Mouse (Mus musculus) hindbrain, embryonic 10.5 days (tissue): ENCODE data around the gene Agpat2. TPM values are rescaled to one million over a fixed set of nuclear protein-coding genes. Genes with fewer than 3 reads are reported as not detected.
A peak's percentile ranks its signal among the peaks of the same experiment; 100 is the strongest.

Experiments
- DNase-seq: peaks from one replicate; pipeline ENCODE4 v3.0.0-alpha.2; 2017; ENCODE audit warnings: low spot score
- H3K27ac ChIP-seq: fragments of 300-500 bp; sonication (generic); 2 replicates; pipeline ENCODE4 v1.5.1; 2016; ENCODE audit warnings: mild to moderate bottlenecking, moderate library complexity
- H3K27me3 ChIP-seq: fragments of 300-500 bp; sonication (generic); 2 replicates; pipeline ENCODE4 v1.6.1; 2016; ENCODE audit warnings: mild to moderate bottlenecking; ENCODE audit not compliant: poor library complexity, insufficient read depth, severe bottlenecking
- H3K36me3 ChIP-seq: fragments of 300-500 bp; sonication (generic); 2 replicates; pipeline ENCODE4 v1.6.1; 2016; ENCODE audit warnings: mild to moderate bottlenecking, moderate library complexity
- H3K4me1 ChIP-seq: fragments of 300-500 bp; sonication (generic); replicated peaks from 2 replicates; pipeline ENCODE4 v1.6.1; 2016; ENCODE audit warnings: mild to moderate bottlenecking
- H3K4me3 ChIP-seq: fragments of 300-500 bp; sonication (generic); 2 replicates; pipeline ENCODE4 v1.5.1; 2016; ENCODE audit warnings: mild to moderate bottlenecking, moderate library complexity
- H3K9me3 ChIP-seq: fragments of 300-500 bp; sonication (generic); 2 replicates; pipeline ENCODE4 v1.6.1; 2016; ENCODE audit warnings: mild to moderate bottlenecking, moderate library complexity
- WGBS: fragments of 180-500 bp; shearing (Covaris S2); methylation state at CpG from one replicate; pipeline ENCODE4 v1.1.7; 2016; 5-methylcytosine and 5-hydroxymethylcytosine counted together
- polyA plus RNA-seq: library from polyadenylated mRNA; unstranded; fragments of >200 nt; fragmentation: Nextera tagmentation; extraction: Ambion mirVana; gene quantifications from 2 replicates; pipeline ENCODE4 v1.2.1, GENCODE M21; 2016

Agpat2 gene
- 12.3 and 13.5 TPM in 2 replicates for polyA plus RNA-seq

DNA sequence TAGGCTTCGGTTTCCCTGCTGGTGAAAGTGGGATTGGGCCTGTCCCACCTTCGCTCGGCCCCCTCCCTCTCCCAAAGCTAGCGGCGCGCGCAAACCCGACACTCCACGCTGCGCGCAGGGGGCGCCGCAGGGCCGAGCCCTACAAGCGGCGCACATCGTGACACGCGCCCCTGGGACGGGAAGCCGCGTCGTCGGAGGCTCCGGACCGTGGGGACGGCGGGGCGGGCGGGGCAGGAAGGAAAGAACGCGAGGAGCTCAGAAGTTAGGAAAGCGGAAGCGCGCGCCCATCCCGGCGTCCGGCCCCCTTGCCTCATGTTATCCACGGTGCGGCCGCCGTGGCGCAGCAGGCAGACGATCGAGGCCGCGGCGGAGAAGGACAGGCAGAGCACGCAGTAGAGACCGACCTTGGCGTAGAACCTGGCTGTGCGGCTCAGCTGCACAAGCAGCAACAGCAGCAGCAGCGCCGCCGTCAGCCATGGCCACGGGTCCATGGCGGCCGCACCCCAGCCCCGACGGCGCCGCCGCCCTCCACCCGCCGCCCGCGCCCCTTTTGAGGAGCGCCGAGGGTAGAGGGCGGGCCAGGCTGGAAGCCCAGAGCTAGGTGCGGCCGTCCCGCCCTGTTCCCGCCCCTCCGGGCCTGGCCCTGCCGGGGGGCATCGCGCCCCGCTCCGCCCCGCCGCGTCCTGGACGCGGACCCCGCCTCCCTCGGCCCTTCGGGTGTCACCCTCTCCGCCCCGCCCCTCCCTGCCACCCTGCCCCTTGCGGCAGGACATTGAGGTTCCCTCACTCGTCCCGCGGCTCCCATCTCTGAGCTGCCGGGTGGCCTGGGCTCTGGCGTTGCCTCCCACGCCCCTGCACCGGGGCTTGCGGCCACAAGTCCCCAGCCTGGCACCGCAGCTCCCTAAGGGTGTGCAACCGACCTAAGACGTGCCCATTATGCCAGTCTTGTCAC lies at the start of gene Agpat2:
Gene Agpat2, minus strand, starts transcription at position 698 of the 952 bp plus-strand sequence.
- Histone ChIP-seq H3K9me3 (no peaks in the 10 kb centered on the region), H3K27ac (peak within 1 kb of the TSS; percentile 86), H3K36me3 (no peaks in the 10 kb centered on the region), H3K27me3 (peaks cover 58% of the 10 kb centered on the region), H3K4me1 (peaks cover 30% of the 10 kb centered on the region), H3K4me3 (peak within 1 kb of the TSS; percentile 68)
- DNase-seq = peak; percentile 63
- WGBS = under 1% methylated on average over 103 of the region's 103 CpGs

DNA sequence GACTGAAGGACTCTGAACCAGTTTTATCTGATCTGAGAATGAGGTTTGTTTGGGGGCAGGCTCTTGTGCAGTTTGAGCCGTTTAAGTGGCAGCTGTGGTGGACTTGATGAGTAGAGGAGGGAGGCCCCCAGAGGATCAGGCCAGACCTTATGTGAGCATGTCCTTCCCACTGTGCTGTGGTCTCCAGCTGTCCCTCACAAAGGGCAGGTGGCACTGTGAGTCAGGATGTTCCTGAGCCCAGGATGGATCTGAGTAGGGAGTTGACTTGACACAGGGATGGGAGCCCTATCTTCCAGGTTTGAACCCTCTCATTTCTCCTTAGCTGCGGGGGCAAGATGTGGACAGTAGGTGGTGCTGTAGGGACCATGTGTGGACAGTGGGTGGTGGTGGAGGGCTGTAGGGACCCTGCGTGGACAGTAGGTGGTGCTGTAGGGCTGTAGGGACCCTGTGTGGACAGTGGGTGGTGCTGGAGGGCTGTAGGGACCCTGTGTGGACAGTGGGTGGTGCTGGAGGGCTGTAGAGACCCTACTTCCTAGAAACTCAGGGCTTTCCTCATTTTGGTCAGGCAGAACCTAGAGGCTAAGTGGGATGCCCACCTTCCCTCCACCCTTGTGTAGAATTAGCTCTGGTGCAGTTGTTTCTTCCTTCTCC lies 42.6 kb upstream of the Agpat2 start:
- 33% methylated on average over 3 of the region's 3 CpGs for WGBS
- Histone ChIP-seq H3K4me1 (peaks cover 2% of the 10 kb centered on the region; the same call in 1 of the 2 replicates), H3K36me3 (no peaks in the 10 kb centered on the region), H3K9me3 (no peaks in the 10 kb centered on the region), H3K27ac (no peak overlapping the region), H3K4me3 (peak overlapping the region; percentile 20; the same call in 1 of the 2 replicates), H3K27me3 (no peaks in the 10 kb centered on the region)
- DNase-seq = peak; percentile 91

DNA sequence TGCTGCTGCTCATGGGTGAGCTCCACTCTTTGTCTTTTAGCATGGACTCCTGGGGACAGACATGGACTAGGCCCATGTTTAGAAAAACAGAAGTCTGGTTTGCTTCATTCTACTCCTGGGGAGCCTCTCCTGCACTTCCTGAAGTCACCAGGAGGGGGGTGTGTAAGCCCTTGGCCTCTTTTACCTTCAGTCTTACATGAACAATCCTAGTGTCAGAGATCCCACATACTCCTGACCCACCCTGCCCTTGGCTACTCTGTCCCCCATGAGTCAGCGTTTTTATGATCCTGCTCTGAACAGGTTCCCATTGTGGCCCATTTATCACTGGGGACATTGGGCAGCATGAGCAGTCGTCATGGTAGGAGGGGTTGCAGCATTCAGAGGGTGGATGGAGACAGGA lies 39.7 kb upstream of the Agpat2 start:
- DNase-seq = peak; percentile 66
- 70% methylated on average over 2 of the region's 2 CpGs for WGBS
- no peak overlapping the region for H3K27ac ChIP-seq
- H3K27me3 ChIP-seq = no peaks in the 10 kb centered on the region
- peaks cover 13% of the 10 kb centered on the region for H3K4me1 ChIP-seq
- H3K4me3 ChIP-seq = no peak overlapping the region
- peaks cover 2% of the 10 kb centered on the region; the same call in 1 of the 2 replicates for H3K36me3 ChIP-seq
- H3K9me3 ChIP-seq = no peaks in the 10 kb centered on the region

DNA sequence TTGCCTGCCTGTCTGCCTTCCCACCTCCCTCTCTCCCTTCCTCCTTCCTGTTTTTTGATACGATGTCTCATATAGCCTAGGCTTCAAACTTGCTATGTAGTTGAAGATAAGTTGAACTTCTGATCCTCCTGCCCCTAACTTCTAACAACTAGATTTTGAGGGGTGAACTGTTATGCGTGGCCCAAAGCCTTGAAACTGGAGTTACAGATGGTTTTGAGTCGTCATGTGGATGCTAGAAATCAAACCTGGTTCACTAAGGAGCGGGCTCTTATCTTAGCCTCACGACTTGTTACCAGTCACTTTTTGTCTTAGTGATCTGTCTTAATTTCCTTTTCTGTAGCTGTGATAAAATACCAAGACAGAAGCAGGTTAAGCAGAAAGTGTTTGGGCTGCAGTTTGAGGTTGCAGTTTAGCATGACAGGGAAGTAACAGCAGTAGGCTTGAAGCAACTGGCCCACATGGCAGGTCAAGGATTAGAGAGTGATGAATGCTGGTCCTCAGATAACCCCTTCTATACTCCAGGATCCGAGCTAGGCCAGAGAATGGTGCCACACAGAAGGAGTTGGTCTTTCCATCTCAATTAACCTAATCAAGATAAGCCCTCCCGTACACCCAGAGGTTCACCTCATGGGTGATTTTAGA lies 36.9 kb upstream of the Agpat2 start:
- Histone ChIP-seq H3K27ac (no peak overlapping the region), H3K4me3 (0 out of 2 replicates have a peak overlapping the region, but pooled peaks have one; percentile 98), H3K9me3 (no peaks in the 10 kb centered on the region), H3K4me1 (peaks cover 31% of the 10 kb centered on the region), H3K36me3 (peaks cover 30% of the 10 kb centered on the region), H3K27me3 (no peaks in the 10 kb centered on the region)
- DNase-seq = no peak
- 86% methylated on average over 7 of the region's 7 CpGs for WGBS

DNA sequence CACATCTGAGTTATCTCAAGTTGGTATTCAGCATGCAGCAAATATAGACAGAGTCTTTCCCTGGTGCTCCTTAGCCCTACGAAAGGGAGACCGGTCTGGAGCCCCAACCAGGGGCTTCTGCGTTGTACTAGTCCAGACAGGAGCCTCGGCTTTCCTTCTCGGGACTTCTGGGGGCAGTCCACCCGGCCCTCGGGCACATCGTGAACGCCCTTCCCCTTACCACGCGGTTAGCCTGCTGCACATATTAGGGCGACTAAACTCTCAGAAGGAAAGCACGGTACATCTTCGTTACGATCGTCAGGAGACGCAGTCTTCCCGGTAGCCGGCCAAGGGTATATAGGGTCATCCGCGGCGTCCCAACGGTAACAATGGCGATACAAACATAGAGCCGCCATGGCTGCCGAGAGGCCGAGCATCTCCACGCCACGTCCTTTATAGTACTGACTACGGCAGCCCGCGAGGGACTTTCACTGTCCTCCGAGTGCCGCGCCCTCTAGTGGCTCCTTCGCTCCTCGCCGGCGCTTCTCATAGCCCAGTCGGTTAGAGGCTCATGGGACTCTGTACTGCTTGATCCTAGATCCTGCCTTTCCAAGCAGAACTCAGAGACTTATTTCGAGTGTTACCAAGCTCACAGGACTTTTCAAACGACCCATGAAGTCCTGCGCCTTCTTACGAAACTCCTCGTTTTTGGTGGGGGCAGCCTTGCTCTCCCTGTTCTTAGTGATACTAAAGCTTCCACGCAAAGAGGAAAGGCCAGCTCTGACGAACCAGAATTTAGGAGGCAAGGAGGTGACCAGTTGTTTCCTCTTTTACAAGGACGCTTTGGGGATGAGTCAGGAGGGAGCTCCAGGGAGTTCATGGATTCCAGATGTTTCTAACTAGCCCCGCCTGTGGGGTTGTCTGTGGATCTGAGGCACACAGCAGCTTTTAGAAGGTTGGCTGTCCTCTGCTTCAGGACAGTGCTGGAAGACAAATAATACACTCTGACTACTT lies 35.9 kb upstream of the Agpat2 start:
- Histone ChIP-seq H3K27ac (peak overlapping the region; percentile 99), H3K4me1 (peaks cover 35% of the 10 kb centered on the region), H3K36me3 (peaks cover 40% of the 10 kb centered on the region), H3K9me3 (no peaks in the 10 kb centered on the region), H3K4me3 (peak overlapping the region; percentile 98), H3K27me3 (no peaks in the 10 kb centered on the region)
- DNase-seq = peak; percentile 96
- WGBS = 5% methylated on average over 49 of the region's 49 CpGs

DNA sequence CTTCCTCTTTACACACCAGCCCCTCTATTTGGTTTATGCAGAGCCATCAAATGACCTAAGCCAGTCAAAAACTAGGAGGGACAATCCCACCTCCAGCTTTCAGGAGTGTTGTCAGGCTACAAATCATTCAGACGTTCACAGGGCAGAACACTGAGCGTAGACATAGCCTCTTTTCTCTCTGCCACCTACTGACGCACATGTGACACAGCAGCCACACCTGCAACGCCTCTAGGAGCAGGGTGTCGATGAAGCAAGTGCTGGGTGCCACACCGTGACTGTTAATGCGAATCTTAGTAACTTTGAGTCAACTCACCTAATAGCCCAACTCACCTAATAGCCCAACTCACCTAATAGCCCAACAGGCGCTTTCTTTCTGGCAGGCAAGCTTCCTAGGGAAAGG lies 34.9 kb upstream of the Agpat2 start:
- 17% methylated on average over 8 of the region's 8 CpGs for WGBS
- Histone ChIP-seq H3K27ac (peak overlapping the region; percentile 99), H3K4me1 (peaks cover 45% of the 10 kb centered on the region), H3K36me3 (peaks cover 50% of the 10 kb centered on the region), H3K4me3 (peak overlapping the region; percentile 98), H3K27me3 (no peaks in the 10 kb centered on the region), H3K9me3 (no peaks in the 10 kb centered on the region)
- peak; percentile 47 for DNase-seq

DNA sequence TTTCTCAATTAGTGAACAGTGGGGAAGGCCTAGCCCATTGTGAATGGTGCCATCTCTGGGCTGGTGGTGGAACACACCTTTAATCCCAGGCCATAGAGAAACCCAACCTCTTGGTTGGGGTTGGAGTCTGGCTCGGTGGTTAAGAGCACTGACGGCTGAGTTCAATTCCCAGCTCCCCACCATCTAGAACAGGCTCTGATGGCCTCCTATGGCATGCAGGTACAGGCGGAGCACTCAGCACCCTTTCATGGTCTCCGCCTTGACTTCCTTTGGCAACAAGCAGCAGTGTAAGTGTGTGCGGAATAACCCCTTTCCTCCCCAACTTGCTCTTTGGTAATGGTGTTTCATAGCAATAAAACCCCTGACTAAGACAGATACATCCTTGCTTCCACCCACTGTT lies 34.4 kb upstream of the Agpat2 start:
- Histone ChIP-seq H3K36me3 (peaks cover 55% of the 10 kb centered on the region), H3K4me1 (peaks cover 48% of the 10 kb centered on the region), H3K9me3 (no peaks in the 10 kb centered on the region), H3K27ac (0 out of 2 replicates have a peak overlapping the region, but pooled peaks have one; percentile 99), H3K4me3 (peak overlapping the region; percentile 98), H3K27me3 (no peaks in the 10 kb centered on the region)
- WGBS = 76% methylated on average over 5 of the region's 5 CpGs
- DNase-seq = no peak

DNA sequence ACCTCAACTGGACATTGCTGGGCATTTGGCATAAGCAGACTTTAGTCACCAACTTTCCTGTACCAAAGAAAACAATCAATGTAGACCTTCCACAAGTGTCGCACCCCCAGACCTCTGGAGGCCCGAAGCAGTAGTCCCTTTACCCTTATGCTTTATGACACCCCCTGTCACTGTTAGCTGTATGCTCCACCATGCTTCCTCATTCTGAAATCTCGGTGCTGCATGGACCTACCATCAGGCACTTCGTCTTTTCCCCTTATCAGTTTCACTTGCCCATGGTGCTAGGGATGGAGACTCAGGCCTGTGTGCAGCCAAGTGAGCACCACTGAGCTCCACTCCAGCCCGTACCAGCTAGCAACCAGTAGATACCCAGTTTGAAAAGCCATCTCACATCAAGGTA lies 33.8 kb upstream of the Agpat2 start:
- Histone ChIP-seq H3K27ac (peak overlapping the region; percentile 51; the same call in 1 of the 2 replicates), H3K9me3 (no peaks in the 10 kb centered on the region), H3K36me3 (peaks cover 60% of the 10 kb centered on the region), H3K27me3 (no peaks in the 10 kb centered on the region), H3K4me3 (peak overlapping the region; percentile 98), H3K4me1 (peaks cover 52% of the 10 kb centered on the region)
- no peak for DNase-seq
- 89% methylated on average over 5 of the region's 5 CpGs for WGBS

DNA sequence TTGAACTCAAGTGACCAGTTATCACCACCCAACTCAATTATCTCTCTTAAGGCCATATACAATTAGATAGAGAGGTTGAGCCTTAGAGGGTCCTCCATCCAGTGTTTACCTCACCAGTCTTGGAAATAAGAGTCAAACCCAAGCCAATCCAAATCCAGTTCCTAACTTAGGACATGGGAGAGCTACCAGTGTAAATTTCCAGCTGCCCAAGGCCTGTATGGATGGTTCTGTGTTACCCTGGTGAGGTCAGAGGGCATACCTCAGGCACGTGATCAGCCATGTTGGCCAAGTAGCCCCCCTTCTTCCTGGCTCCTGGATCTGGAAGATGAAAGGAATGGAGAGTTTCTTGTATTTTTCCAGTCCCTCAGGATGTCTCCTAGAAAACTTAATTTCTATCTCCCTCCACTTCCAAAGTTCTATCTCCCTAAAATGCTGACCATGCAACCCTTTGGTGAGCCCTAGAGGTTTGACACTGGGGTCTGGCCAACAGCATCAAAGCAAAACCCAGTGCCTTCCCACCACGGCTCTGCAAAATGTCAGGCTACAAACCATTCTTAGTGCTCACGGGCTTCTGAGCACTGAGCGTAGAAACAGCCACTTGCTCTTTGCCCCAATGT lies 33.2 kb upstream of the Agpat2 start:
- H3K36me3 ChIP-seq = peaks cover 63% of the 10 kb centered on the region

DNA sequence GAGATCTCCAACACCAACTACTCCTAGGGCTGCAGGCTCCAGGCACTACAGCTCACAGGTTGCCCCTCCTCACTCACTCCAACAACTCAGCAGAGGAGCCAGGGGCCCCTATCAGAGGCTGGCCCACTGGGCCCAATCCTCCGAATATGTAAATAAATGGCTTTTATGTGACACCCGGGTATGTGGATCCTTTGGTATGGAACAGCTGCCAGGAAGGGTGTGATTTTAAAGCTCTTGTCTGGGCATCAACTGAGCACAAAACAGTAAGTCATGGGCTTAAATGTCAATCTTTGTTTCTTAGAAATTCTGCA lies 32.1 kb upstream of the Agpat2 start:
- no peak for DNase-seq
- H3K4me3 ChIP-seq = no peak overlapping the region
- peaks cover 57% of the 10 kb centered on the region for H3K4me1 ChIP-seq
- no peaks in the 10 kb centered on the region for H3K9me3 ChIP-seq
- 75% methylated on average over 2 of the region's 2 CpGs for WGBS
- H3K27ac ChIP-seq = no peak overlapping the region
- peaks cover 63% of the 10 kb centered on the region for H3K36me3 ChIP-seq
- no peaks in the 10 kb centered on the region for H3K27me3 ChIP-seq

More for the DNA sequence above, 33.2 kb upstream of the Agpat2 start:
- DNase-seq = no peak
- 87% methylated on average over 4 of the region's 4 CpGs for WGBS
- Histone ChIP-seq H3K9me3 (no peaks in the 10 kb centered on the region), H3K27me3 (no peaks in the 10 kb centered on the region), H3K27ac (no peak overlapping the region), H3K4me3 (peak overlapping the region; percentile 98; the same call in 1 of the 2 replicates), H3K4me1 (peaks cover 57% of the 10 kb centered on the region)

DNA sequence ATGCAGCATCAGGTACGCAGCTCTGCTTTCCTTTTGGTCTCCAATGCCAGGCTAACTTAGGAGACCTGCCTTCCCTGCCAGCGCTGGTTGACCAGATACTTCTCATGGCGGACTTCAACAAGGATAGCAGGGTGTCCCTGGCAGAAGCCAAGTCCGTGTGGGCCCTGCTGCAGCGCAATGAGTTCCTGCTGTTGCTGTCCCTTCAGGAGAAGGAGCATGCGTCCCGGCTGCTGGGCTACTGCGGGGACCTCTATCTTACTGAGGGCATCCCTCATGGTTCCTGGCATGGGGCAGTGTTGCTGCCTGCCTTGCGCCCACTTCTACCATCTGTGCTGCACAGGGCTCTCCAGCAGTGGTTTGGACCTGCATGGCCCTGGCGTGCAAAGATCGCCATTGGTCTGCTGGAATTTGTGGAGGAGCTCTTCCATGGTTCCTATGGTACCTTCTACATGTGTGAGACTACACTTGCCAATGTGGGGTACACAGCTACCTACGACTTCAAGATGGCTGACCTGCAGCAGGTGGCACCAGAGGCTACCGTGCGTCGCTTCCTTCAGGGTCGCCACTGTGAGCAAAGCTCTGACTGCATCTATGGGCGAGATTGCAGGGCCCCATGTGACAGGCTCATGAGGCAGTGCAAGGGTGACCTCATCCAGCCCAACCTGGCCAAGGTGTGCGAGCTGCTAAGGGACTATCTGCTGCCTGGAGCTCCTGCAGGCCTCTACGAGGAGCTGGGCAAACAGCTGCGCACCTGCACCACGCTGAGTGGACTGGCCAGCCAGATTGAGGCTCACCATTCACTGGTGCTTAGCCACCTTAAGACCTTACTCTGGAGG lies 31.5 kb upstream of the Agpat2 start:
- no peak overlapping the region for H3K27ac ChIP-seq
- no peak overlapping the region for H3K4me3 ChIP-seq
- H3K27me3 ChIP-seq = no peaks in the 10 kb centered on the region
- no peak for DNase-seq
- WGBS = 76% methylated on average over 21 of the region's 21 CpGs
- no peaks in the 10 kb centered on the region for H3K9me3 ChIP-seq
- H3K36me3 ChIP-seq = peaks cover 63% of the 10 kb centered on the region
- peaks cover 61% of the 10 kb centered on the region for H3K4me1 ChIP-seq
